Mouse (Mus musculus) hindlimb bud, embryonic 11.5 days (tissue): ENCODE data around the gene Msi2.

Experiments used
- DNase-seq: peaks from one replicate; pipeline ENCODE4 v3.0.0-alpha.2; 2012; ENCODE audit warnings: low read depth, low spot score; ENCODE audit errors: extremely low spot score

Gene Msi2

DNA sequence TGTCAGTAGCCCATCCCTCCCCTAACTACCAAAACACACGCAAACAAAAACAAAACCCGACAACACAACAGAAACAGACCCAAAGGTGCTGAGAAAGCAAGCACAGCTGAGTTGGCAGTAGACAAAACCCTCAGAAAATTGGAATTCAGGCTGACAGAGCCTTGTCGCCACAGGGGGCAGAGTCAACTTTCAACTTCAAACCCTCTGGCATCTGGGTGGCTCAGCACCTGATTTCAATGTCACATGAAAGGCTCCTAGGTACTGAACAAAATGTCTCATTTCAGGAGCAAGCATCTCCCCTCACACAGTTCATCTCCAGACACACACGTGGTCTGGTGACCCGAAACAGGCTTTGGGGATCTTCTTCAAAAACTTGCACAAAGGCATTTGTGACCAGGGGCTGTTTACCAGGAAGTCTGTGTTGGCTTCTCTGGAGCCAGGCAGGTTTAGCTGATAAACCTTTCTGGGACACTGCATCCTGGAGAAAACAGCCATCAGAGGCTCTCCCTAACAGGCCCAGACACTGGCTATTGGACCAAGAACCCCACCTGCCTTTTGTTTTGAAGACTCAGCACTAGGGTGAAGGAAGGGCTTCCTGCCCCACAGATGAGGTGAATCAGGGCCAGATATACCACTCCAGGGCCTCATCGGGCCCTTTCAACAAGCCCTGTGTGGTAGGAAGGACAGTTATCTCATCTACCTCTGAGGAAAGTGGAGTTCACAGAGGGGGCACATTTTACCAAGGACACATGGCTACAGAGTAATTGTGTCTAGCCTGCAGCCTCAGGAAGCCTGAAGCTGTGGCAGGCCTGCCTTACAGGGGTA, 168.0 kb downstream of the Msi2 start:
- DNase-seq, result no peak

- DNase-seq, result no peak
Measured at GRCm38 (mm10) chr11:88549529-88549900, 168.8 kb downstream of the Msi2 start.

DNA sequence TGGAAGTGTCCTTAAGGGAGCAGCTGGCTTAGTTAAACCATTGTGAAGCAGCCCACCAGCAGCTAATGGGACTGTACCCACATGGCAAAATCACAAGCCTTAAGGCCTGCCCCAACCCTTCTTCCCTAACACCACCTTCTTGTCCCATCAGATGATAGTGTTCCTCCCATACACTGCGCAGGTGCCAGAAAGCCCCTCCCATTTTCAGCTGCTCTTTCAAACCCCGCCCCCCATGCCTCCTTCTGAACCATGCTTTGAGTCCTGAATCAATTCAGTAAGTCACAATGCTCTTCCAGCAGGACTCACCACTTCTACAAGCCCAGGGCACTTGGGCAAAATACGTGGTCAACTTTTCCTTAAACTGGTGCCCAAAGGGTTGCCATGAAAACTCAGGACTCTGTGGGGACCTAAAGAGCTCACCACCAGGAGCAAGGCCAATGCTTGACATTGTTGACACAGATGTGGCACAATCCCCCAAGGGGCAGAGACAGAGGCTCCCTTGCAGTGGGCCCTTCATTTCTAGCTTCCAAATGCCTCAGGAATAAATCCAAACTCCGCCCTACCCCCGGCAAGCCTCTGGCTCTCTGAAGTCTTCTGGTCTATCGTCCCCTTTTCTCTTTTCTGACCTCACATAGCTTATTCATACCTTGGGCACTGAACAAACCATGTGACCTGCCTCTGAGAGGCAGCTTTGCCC, 169.3 kb downstream of the Msi2 start:
- no peak for DNase-seq

- DNase-seq, result no peak
Measured at GRCm38 (mm10) chr11:88548423-88548822, 169.9 kb downstream of the Msi2 start.

GRCm38 (mm10) chr11:88543771-88544170, 174.5 kb downstream of the Msi2 start:
- DNase-seq, result no peak

GRCm38 (mm10) chr11:88542817-88543216, 175.5 kb downstream of the Msi2 start:
- no peak for DNase-seq

DNA sequence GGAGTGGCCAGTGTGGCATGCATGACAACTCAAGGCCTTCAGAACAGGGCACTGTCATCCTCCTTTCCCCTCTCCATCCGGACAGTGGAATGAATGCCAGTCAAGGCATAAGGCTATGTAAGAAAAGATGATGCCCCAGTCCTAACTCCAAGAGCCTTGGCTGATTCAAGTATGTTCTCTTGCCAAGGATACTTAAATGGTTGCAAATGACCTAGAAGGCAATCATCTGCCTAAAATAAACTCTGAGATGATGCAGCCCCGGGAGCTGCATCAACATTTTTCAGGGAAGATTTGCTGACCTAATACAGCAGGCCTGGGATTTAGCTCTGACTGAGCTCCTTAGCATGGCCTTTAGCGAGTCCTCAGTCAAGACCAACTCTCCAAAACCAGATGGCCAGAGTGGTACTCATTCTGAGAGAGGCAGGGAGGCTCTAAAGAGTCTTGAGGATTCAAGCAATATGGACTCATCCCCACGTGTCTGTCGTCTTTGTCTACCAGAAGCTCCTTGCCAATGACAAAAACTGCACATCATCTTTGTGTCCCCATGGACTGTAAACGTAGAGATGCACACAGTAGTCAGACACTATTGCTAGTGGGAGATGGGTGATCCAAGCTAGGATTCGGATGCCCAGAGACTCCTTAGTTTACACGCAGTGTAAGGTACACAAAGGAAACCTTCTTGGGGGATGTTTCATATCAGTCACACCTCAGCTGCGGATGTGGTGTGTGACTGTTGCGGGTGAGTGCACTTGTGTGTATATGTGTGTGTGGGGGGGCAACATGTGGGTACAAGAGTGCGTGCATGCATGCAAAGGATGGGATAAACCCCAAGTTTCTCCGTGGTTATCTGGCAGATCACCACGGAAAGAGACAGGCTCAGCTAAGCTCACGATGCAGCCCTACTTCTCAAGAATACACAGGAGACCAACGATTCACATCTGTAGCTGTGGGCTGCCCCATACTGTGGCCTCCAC, 176.4 kb downstream of the Msi2 start:
- DNase-seq, result no peak

- DNase-seq, result no peak
Measured at GRCm38 (mm10) chr11:88539637-88540478, 178.5 kb downstream of the Msi2 start.

GRCm38 (mm10) chr11:88538710-88539340, 179.5 kb downstream of the Msi2 start:
- no peak for DNase-seq

- no peak for DNase-seq
Measured at GRCm38 (mm10) chr11:88537344-88537743, 181.0 kb downstream of the Msi2 start.

- DNase-seq, result no peak
Measured at GRCm38 (mm10) chr11:88536861-88537260, 181.5 kb downstream of the Msi2 start.

DNA sequence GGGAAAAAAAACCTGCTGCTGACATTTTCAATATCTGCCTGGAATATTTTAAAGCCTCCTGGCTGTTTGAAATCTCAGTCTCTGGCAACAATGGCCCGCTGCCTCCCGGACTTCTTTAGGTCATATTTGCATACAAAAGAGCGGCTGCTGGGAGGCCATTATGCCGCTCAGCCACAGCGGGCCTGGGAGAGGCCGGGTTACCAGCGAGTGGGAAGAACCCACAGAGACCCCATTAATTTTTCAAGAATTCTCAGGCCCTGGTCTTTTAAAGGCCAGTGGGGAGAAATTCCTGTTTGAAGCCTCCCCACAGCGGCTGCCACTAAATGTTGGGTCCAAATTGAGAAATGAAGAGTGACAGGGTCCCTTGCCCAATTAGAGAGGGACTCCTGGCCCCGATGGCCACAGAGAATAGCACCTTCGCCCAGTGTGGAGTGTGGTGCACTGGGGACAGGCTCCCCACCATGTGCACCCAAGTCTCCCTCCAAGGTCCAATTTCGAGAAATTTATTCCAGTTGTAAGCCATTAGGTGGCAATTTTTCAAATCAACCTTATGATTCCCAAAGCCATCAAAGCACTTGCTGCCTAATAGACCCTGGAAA, 183.9 kb downstream of the Msi2 start:
- DNase-seq, result no peak

- no peak for DNase-seq
Measured at GRCm38 (mm10) chr11:88532016-88532415, 186.3 kb downstream of the Msi2 start.

- no peak for DNase-seq
Measured at GRCm38 (mm10) chr11:88530032-88530431, 188.3 kb downstream of the Msi2 start.

DNA sequence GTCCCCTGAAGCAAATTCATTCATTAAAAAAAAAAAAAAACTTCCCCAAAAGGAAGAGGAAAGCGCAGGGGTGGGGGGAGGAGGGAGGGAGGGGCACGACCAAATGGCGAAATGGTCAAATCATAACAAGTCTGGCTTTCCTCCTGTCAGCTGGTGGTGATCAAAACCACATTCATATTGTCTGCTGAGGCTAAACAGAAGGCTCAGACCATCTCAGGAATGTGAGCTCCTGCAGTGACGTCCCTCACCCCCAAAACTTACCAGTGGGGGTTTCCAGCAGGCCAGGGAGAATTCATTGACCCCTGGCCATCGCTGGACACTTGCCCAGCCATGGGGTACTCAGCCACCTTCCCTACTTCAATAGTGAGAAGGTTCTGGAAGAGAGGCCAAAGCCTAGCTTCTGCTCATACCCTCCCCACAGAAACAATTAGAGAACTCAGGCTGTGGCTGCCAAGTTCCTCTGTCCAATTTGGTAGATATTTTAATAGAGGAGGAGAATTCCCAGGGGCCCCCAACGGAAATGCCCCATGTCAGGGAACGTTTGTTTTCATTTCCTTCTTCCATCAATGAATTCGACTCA, 189.7 kb downstream of the Msi2 start:
- no peak for DNase-seq

- no peak for DNase-seq
Measured at GRCm38 (mm10) chr11:88526711-88527110, 191.6 kb downstream of the Msi2 start.

- no peak for DNase-seq
Measured at GRCm38 (mm10) chr11:88524790-88525575, 193.3 kb downstream of the Msi2 start.

DNA sequence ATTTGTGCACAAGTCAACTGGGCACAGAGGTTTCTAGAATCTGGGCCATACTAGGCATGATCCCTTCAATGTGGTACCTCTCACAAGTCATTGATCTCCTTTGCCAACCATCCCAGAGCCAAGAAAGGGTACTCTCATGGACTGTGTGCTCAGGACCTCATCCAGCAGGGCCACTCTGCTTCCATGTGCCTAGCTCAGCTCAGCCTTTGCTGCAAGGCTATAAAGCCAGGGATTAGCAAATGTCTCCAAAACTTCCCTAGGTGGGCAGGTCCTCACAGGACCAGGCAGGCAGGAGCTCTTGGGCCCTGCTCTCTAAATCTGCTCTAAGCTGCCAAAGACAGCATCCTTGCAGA, 193.9 kb downstream of the Msi2 start:
- no peak for DNase-seq
